ENCODE assay signal across 8 mouse cellular contexts in genomic region chr9:82974187-82974861, GRCm38 (mm10). TPM values are rescaled to one million over a fixed set of nuclear protein-coding genes. Genes with fewer than 3 reads are reported as not detected.
DNase-seq lines count a peak whose midpoint lies in the region; ATAC-seq and TF ChIP-seq lines count a peak whose summit lies in the region.

No protein-coding gene starts in this region.

- peak overlapping the region; percentile 99 for H3K27ac ChIP-seq in embryonic facial prominence, embryonic 11.5 days (replicated peaks; ENCODE audit: low read depth, low read length)
- peak overlapping the region; percentile 99 for H3K27ac ChIP-seq in limb, embryonic 11.5 days (replicated peaks; ENCODE audit: low read depth, low read length)
- H3K27ac ChIP-seq in midbrain, embryonic 13.5 days: peak overlapping the region; percentile 100
- no peak overlapping the region for H3K27ac ChIP-seq in small intestine, adult 2 months (ENCODE audit: insufficient read depth, low read depth, low read length)

- DNase-seq in 3134 (ENCODE audit: extremely low read depth, insufficient read length, low spot score): peak; percentile 94
- DNase-seq in adrenal gland, postnatal 25 days: peak; percentile 87
- peak; percentile 93 for DNase-seq in embryonic facial prominence, embryonic 11.5 days (ENCODE audit: low spot score)
- peak; percentile 99 for DNase-seq in heart, adult 11 months
- DNase-seq in kidney, adult 18-20 months: peak; percentile 91
- DNase-seq in limb, embryonic 11.5 days (ENCODE audit: low spot score): peak; percentile 90

- ATAC-seq in embryonic facial prominence, embryonic 11.5 days (replicated peaks; ENCODE audit: insufficient number of reproducible peaks, low FRiP score, low TSS enrichment, low read depth): peak; percentile 85
- peak; percentile 85 for ATAC-seq in limb, embryonic 11.5 days (ENCODE audit: insufficient number of reproducible peaks, low FRiP score, low TSS enrichment, low read depth)
- ATAC-seq in midbrain, embryonic 13.5 days: peak; percentile 85

- H3K4me1 ChIP-seq in embryonic facial prominence, embryonic 11.5 days (ENCODE audit: control insufficient read depth, insufficient read depth, low read length): no peaks in the 10 kb centered on the region
- H3K4me1 ChIP-seq in limb, embryonic 11.5 days (ENCODE audit: control insufficient read depth, insufficient read depth, low read length): 0 out of 2 replicates have a peak, but pooled peaks cover 2% of the 10 kb centered on the region
- peaks cover 28% of the 10 kb centered on the region for H3K4me1 ChIP-seq in midbrain, embryonic 13.5 days (replicated peaks)
- H3K4me1 ChIP-seq in small intestine, adult 2 months (ENCODE audit: control insufficient read depth, insufficient read depth, insufficient read length, low read length): peaks cover 3% of the 10 kb centered on the region; the same call in 1 of the 2 replicates

- under 1% methylated on average over 65 of the region's 75 CpGs for WGBS in embryonic facial prominence, embryonic 11.5 days
- WGBS in limb, embryonic 11.5 days: under 1% methylated on average over 54 of the region's 75 CpGs
- WGBS in midbrain, embryonic 13.5 days: 1% methylated on average over 60 of the region's 75 CpGs
- WGBS in small intestine, adult 2 months: 1% methylated on average over 75 of the region's 75 CpGs

- TF ChIP-seq CTCF in small intestine, adult 2 months (IDR thresholded peaks at IDR 0.05; ENCODE audit: extremely low read depth, insufficient read length, insufficient replicate concordance, low read depth, low read length): no peak

- H3K36me3 ChIP-seq in embryonic facial prominence, embryonic 11.5 days (replicated peaks; ENCODE audit: control insufficient read depth, insufficient read depth, low read depth, low read length): no peaks in the 10 kb centered on the region
- H3K36me3 ChIP-seq in limb, embryonic 11.5 days (ENCODE audit: control insufficient read depth, insufficient read depth, low read length): no peaks in the 10 kb centered on the region
- H3K36me3 ChIP-seq in midbrain, embryonic 13.5 days: no peaks in the 10 kb centered on the region
- peaks cover 5% of the 10 kb centered on the region; the same call in 1 of the 2 replicates for H3K36me3 ChIP-seq in small intestine, adult 2 months (ENCODE audit: control insufficient read depth, insufficient read depth, low read length)

- no peaks in the 10 kb centered on the region for H3K27me3 ChIP-seq in embryonic facial prominence, embryonic 11.5 days (ENCODE audit: control insufficient read depth, insufficient read depth, low read length)
- no peaks in the 10 kb centered on the region for H3K27me3 ChIP-seq in limb, embryonic 11.5 days (ENCODE audit: control insufficient read depth, insufficient read depth, low read length)
- no peaks in the 10 kb centered on the region for H3K27me3 ChIP-seq in midbrain, embryonic 13.5 days
- no peaks in the 10 kb centered on the region for H3K27me3 ChIP-seq in small intestine, adult 2 months (ENCODE audit: control insufficient read depth, insufficient read depth, low read length)

- H3K9ac ChIP-seq in embryonic facial prominence, embryonic 11.5 days (replicated peaks; ENCODE audit: low read length): peak overlapping the region; percentile 99
- peak overlapping the region; percentile 99 for H3K9ac ChIP-seq in limb, embryonic 11.5 days (ENCODE audit: low read length)
- H3K9ac ChIP-seq in midbrain, embryonic 13.5 days (replicated peaks): peak overlapping the region; percentile 97

- H3K9me3 ChIP-seq in embryonic facial prominence, embryonic 11.5 days (replicated peaks; ENCODE audit: control insufficient read depth, low read length): no peaks in the 10 kb centered on the region
- H3K9me3 ChIP-seq in limb, embryonic 11.5 days (ENCODE audit: control insufficient read depth, low read length): no peaks in the 10 kb centered on the region
- no peaks in the 10 kb centered on the region for H3K9me3 ChIP-seq in midbrain, embryonic 13.5 days

- TF ChIP-seq POLR2A in small intestine, adult 2 months (IDR thresholded peaks at IDR 0.05; ENCODE audit: low read depth, low read length): no peak

- peak overlapping the region; percentile 89 for H3K4me3 ChIP-seq in embryonic facial prominence, embryonic 11.5 days (ENCODE audit: low read depth, low read length)
- peak overlapping the region; percentile 84 for H3K4me3 ChIP-seq in limb, embryonic 11.5 days (ENCODE audit: low read depth, low read length)
- peak overlapping the region; percentile 91 for H3K4me3 ChIP-seq in midbrain, embryonic 13.5 days (replicated peaks)
- peak overlapping the region; percentile 97 for H3K4me3 ChIP-seq in small intestine, adult 2 months (ENCODE audit: low read depth, low read length)

- H3K4me2 ChIP-seq in embryonic facial prominence, embryonic 11.5 days (ENCODE audit: low read depth, low read length): peak overlapping the region; percentile 37
- peak overlapping the region; percentile 31 for H3K4me2 ChIP-seq in limb, embryonic 11.5 days (ENCODE audit: low read depth, severe bottlenecking)
- peak overlapping the region; percentile 70 for H3K4me2 ChIP-seq in midbrain, embryonic 13.5 days (replicated peaks)

RNA-seq across cellular contexts. Expression of gene Phip, which starts 1.0 kb away (rescaled TPM):
- 90.6 and 92.7 TPM in 2 replicates for total RNA-seq in adrenal gland, postnatal 25 days (2021)
- polyA plus RNA-seq in embryonic facial prominence, embryonic 11.5 days (2014; fragmentation: Nextera tagmentation; extraction: Ambion mirVana): 127 and 135 TPM in 2 replicates
- polyA plus RNA-seq in limb, embryonic 11.5 days (2014; fragmentation: Nextera tagmentation; extraction: Ambion mirVana): 144 and 145 TPM in 2 replicates
- polyA plus RNA-seq in midbrain, embryonic 13.5 days (2015; fragmentation: Nextera tagmentation; extraction: Ambion mirVana): 139 and 143 TPM in 2 replicates
- polyA plus RNA-seq in small intestine, adult 2 months (2012; rRNA removed): 0.77 and 1.3 TPM in 2 replicates

Comparison
In these comparisons a context has a peak if more than half of its experiments do, and no peak if none do; other contexts are left out.
1. RNA of gene Phip, which starts 1.0 kb away (polyA plus RNA-seq): 144 to 145 TPM in limb, embryonic 11.5 days, 139 to 143 TPM in midbrain, embryonic 13.5 days and 127 to 135 TPM in embryonic facial prominence, embryonic 11.5 days; 0.77 to 1.3 TPM in small intestine, adult 2 months; every median in the first group is over 10 times any median in the second.
2. Peak in every context shown above with its lines, with median percentiles within 50 percentile points of each other: DNase-seq, ATAC-seq, H3K4me2 ChIP-seq, H3K4me3 ChIP-seq and H3K9ac ChIP-seq.